Mouse (Mus musculus): ENCODE data around the gene Amdhd1.

The Amdhd1 gene

GRCm38 (mm10) chr10:93485055-93485691 is 54.7 kb downstream of the Amdhd1 start:
- no peak for DNase-seq (ENCODE audit: extremely low read depth, insufficient read length, low spot score)

- no peak for DNase-seq (ENCODE audit: extremely low read depth, insufficient read length, low spot score)
These were observed 55.3 kb downstream of the Amdhd1 start for GRCm38 (mm10) chr10:93484511-93484910.
